Mouse (Mus musculus) retina, postnatal 7 days (tissue): ENCODE measurements around the gene Prmt3.

Experiments used
- DNase-seq: peaks from one replicate; pipeline ENCODE4 v3.0.0-alpha.2; 2012; ENCODE audit warnings: low read depth, low spot score

The Prmt3 gene

DNA sequence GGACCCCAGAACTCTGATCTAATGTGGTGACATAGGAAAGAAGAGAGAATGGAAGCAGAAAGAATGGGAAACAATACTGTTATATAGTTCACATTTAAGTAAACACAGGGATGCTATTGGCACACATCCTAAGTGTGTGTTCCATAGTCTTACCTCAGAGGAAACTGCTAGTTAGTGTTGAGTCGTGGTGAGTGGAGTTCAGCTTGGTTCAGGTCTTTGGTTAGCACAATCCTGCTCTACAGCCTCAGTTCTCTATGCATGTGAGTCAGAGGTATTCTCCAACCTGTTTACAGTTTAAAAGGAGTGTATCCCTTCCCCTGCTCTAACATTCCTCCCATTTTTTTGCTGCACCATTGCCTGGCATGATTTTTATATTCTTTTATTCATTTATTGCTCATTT is 19.0 kb downstream of the Prmt3 start:
- DNase-seq = no peak

DNA sequence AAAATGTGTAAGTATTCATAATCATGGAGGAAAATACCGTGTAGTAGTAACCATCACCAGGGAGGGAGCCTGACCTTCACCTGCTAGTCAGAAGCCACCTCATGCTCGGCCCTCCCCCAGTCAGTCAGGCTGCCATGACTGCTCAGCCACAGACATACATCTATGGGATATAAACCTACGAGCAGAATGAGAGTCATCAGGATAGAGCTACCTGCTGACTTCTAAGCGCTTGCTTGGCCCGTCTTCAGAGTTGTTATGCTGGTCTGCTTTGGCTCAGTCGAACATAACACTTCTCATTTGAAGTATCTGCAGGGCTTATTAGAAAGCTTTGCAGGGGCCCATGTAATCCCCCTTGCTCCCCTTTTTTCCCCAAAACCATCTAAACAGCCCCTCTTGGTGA is 25.4 kb downstream of the Prmt3 start:
- no peak for DNase-seq

DNA sequence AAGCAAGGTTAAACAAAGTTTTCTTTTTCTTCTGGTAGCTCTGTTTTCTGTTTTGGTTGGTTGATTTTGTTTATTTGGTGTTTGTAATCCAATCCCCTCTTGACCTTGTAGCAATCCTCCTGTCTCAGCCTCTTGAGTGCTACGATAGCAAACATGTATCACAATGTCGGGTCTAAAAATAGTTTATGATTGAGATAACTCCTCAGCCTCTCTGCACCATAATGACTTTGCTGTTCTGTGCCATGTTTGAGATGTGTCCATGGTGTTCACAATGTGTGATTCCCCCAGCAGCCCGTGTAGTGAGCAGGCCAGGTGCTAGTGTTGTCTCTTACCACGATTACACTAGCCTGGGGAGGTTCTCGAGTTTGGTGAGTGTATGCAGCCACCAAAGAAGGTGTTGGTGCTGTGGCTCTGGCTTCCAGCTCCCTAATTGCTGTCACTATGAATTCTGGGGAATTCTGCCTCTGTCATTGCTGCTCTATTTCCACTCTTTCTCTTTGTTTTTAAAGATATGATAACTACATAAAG is 26.6 kb downstream of the Prmt3 start:
- no peak for DNase-seq

DNA sequence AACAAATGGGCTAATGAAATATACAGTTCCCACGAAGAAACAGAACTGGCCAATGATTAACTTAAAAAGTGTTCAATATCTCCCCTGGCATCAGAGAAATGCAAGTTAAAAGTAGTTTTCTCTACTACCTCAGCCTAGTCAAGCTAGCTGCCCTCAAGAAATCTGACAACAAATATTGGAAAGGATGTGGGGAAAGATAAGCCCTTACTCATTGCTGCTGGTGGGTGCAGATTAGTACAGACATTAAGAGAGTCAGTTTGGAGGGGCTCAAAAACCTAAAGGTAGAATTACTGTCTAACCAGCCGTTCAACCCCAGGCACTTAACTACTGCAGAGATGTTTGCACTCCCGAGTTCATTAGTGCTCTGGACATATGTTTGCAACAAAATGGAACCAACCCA is 27.5 kb downstream of the Prmt3 start:
- no peak for DNase-seq

DNA sequence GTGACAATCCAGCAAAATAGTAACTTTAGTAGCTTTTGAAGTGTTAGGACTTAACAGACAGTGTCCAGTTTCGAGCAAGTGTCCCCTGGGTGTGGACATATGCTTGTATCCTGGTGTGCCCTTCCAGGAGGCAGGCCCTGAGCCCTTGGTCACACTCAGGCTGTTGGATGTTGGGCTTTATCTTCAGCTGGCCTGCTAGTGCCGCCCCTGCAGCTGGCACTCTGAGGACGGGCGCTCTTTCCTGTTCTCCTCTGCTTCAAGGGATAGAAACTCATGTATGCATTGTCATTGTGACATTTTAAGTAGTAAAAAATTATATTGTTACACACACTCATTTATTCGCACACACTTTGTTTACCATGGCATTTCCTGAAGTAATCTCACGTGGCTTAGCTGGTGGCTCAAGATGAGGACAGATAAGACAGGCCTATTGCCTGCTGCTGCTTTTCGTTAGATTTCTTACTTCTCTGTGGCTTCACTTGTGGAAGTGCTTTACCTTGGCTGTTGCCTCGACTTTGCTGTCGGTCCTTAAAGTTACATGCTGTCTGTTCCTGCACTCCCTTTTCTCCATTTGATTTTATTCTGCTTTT is 29.0 kb downstream of the Prmt3 start:
- DNase-seq = no peak

DNA sequence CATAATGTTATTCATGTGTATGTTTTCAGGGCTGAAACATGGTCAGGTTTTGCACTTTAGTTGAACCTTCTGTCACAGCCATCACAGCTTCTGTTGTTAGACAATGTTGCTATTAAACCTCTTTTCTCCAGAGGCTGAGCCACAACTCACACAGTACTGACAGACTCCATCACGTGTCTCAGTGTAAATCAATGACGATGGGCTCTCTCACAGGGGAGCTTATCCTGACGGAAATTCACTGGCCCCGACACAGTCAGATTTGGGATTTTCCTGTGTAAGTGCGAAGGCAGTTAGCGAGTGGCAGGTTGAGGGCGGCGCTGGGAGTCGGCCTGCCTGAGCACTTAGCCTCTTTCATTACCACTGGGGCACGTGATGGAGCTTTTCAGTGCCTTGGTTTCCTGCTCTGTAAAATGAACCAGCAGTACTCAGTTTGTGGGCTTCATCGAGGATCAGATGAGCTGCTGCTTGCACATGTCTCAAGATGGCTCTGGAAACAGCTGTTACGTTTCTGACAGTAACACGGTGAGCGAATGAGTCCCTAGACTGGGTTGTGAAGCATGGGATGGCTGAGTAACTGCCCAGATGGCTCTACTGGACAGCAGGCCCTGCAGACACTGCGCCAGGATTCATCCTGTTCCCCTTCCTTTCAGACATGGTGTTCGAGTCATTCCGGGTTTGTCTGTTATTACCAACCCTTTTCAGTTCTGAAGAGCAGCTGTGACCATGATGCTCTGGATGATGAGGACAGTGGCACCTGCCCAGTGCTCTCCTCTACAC is 29.9 kb downstream of the Prmt3 start:
- no peak for DNase-seq

DNA sequence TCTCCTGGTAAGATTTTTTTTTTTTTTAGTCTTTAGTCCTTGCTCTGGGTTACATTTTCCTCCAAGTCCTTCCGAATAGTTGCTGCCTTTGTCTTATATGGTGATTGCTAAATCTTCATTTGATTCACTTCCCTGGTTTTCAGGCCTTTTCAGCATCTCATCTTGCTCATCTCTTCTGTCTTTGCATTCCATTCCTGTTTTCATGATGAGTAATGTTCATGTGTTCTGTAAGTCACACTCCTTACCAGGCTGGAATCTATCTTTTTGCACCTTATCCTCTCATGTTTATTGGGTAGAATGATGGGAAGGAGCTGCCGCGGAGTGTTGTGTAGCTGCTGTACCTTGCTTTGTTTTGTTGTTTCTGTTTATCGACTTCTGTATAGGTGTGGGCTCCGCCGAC is 31.0 kb downstream of the Prmt3 start:
- no peak for DNase-seq

DNA sequence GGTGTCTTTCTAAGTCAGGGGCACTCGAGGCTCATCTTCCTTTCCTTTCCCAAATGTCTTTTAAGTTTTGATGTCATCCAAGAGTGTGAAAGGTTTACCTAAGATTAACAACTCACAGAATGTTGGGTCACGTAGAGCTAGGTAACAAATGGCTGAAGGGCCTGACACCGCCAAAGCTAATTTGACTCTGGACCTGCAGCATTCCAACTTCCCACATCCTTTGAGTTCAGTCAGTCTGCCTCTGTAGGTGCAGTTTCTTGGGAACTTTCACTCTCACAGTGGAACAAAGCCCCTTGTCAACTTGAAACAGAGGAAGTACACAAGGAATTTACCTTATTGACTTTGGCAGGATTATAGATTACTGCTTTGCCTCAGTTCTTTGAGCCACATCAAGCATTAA is 31.4 kb downstream of the Prmt3 start:
- DNase-seq = no peak

DNA sequence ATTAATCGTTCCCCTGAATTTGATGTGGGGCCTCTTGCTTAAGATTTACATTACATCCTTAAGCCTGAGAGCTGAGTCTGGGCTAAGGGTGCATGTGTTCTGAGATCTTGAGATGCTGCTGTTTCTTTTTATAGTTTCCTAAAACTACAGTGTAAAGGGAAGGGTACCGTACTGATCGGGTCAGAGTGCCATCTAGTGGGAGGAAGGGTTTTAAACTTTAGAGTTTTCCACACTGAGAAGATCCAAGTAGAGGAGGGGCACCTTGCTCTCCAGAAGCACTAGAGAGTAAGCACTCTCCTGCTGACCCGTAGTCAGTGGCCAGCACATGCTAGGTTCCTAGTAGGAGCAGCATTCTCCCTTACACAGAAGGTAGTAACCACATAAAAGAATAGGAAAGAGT is 33.2 kb downstream of the Prmt3 start:
- no peak for DNase-seq

DNA sequence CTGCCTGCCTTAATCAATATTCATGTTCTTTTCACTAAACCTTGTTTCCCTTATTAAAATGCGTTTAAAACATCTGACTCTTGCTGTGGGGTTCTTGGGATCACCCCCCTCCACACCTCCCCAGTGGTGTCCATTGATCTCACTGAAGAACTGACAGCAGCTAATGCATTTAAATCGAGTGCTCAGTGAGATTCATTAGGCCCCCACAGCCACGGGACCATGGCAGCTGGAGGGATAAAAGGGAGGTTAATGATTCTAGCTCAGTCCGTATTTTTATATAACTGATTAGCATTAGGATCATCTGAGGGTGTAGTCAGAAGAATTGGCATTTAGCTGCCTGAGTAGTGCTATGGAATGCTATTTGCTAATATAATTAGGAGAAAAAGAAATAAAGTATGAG is 41.2 kb downstream of the Prmt3 start:
- no peak for DNase-seq

DNA sequence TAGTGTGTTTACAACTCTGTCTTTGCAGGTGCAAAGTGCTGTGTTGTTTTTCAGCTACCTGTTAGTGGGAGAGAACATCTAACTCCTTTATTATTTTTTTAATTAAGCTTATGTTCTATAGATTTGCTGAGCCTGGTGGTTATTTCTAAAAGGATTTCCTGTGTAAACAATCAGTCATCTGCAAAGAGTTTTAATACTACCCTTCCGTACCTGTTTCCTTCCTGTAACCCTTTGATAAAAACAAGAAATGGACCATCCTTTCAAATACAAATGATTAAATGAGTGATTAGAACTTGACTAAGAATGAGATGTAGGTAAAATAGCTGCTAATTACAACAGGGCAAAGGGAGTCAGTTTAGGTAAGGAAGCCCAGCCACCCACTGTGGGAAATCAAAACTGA is 43.2 kb downstream of the Prmt3 start:
- DNase-seq = no peak

DNA sequence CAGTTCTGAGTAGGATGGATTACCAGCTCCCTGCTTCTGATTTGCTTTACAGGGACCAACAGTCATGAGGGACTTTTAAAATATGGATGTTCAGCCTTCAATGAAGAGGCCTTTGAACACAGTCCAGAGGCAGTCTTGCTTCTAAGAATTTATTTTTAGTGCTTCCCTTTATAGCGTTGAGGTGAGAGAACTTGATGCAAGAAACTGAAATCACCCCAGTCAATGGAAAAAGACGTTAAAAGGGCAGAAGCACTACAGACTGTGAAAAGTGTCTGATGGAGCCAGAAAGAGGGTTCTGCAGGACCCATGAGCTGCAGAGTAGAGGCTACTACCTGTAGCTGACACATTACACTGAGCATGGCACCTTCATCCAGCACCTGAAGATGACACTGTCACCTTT is 43.9 kb downstream of the Prmt3 start:
- DNase-seq = no peak

DNA sequence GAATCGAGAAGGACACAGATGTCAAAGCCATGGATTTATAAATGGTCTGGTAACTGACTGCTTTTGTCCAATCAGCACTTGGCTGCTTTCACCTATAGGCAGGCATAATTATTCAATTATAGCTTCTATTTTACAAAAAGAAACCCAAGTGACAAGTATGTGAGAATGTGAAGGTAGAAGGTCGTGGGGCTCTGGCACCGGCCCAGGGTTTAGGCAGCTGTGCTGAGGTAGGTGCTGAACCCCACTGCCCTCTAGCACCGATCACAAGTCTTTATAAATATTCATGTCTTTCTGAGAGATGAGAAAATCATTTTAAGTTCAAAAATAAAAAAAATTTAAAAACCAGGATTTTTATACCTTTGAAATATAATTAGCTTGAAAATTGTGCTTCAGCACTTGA is 45.4 kb downstream of the Prmt3 start:
- no peak for DNase-seq

DNA sequence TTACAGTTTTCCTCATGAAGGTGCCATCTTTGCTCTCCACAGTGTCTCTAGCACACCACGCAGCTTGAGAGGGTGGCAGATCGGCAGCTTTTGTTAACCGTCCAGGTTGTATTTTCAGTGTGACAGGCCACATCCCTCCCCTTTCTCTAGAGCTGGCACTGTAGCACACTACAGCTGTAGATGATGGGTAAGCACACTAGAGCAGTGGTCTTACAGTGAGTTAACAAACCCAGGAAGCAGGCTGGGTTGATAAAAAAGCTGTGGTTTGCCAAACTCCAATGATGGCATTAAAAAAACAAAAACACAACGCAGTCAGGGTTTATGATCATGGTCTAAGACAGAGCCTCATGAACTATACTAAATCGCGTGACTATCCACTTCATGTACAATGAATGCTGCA is 45.9 kb downstream of the Prmt3 start:
- DNase-seq = no peak

DNA sequence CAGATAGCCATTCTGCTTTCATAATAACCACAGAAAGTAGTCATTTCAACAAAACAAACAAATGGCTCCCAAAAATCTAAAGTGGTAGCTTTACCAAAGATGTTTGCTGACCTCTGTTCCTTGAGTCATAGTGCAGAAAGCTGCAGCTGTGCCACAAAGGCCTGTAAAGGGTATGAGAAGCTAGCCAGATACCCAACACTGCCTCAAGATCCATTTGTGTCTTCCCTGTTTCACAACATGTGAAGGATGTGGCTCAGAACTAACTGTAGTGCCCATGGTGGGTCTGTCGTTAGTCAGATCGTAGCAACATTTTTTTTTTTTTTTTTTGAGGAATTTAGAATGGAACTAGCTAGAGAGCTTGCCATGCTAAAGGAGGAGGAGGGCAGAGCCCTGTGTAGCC is 46.4 kb downstream of the Prmt3 start:
- DNase-seq = no peak

DNA sequence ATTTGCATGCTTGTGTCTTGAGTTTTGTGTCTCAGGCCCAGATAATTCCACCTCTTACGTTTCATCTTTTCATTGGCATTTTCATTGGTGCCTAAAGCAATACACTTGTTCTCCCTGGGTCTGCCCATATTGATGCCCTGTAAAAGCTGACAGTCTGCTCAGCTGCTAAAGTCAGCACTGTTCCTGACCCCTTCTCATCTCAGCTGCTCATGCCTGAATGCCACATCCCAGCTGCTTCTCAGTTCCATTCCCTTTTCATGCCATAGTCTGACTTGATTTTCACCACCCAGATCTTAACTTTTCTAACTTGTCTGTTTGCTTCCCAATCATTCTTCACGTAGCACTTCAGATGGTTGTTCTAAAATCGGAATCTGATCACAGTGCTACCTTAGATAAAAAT is 47.3 kb downstream of the Prmt3 start:
- no peak for DNase-seq

DNA sequence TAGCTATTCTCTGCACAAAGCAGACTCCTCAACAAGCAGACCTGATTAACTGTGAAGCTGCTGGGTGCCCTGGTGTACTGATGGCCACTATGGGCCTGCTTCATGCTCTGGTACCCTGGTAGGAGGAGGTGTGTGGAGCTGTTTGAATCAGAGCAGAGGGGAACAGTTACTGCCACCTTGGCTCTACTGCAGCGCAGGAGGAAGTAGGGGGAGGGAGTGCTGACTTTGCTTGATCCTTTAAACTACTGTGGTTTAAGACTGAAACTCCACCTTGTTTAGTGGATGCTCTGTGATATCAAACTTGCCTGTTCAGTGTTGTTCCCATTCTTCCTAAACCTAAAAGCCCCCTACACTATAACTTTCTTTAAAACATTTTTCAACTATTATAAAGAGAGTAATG is 49.8 kb downstream of the Prmt3 start:
- no peak for DNase-seq

DNA sequence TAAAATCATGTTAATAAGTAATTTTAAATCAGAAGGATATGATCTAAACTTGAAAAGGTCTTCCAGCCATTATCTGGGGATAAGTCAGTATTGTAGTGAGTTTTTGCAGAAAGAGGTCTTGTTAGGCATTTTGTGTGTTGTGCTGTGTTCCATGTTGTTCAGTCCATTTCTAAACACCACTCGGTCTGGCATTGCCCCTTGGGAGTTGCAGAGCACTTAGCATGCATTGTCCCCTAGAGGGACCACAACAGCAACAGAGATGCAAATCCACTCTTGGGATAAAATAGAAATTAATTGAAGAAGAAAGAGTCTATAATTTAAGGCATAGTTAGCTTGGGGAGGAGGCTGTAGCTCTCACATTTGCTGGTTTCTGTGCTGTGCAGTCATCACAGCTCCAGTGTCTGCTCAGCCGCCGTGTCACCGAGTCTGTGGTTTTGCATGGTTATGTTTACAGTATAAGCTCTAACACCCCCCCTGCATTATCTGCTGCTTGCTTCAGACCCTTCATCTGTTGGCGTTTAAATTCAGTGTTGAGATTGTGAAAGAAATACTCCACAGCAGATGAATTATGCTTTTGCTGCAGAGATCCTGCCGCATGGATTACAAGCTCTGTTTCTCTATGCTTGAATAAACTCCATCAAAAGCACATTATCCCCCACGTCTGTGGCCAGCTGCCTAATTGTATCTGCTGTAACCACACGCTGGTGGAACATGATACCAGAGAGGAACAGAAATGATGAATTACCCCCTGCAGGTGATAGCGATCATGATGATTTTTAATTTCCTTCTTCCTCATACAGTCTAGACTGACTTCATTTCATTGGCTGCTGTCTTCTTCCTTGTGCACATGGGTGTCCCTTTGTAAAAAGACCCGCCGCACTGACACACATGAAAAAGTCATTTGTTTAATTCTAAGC is 64.5 kb downstream of the Prmt3 start:
- peak; percentile 13 for DNase-seq

DNA sequence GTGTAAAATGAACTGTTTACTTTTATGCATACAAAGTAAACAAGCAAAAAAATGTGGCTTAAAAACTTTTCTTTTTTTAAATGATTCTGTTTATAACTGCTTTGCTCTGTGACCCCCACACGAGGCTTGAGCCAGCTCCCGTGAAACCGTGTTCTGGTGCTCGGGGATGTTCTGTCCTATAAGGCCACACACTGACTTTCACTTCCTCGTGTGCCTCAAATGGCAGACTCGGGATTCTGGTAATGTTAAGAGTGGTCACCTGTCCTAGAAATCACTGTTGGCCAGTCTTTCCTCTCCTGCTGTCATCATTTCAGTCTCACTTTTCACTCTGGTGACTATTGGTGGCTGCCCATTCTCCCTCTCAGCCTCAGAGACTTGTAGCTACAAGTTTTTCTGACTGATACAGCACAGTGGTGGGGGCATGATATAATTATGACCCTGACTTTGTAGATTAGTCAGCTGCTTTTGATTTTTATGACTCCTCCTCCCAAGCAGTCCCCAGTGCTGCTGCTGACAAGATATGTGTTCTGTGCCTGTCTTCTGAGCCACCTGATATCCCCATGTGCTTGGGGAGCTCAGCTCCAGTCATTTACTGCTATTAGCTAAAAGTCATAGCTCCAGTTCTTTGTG is 65.3 kb downstream of the Prmt3 start:
- DNase-seq = no peak

DNA sequence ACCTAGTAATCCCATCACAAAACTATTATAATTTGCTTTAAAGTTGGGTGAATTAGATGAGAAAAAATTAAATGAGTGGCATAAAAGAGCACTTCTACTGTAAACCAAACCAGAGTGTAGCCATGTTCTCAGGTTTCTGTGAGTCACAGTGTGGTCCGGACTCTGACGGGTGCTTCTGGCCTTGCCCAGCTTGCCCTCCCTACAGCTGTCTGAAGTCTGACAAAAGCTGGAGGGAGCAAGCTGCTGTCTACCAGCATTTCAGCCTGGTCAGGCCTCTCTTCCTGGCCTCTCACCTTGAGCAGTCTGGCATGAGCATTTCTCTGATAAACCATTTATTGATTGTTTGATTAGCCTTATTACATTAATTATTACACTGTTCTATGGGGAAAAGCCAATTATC is 69.8 kb downstream of the Prmt3 start:
- DNase-seq = no peak

DNA sequence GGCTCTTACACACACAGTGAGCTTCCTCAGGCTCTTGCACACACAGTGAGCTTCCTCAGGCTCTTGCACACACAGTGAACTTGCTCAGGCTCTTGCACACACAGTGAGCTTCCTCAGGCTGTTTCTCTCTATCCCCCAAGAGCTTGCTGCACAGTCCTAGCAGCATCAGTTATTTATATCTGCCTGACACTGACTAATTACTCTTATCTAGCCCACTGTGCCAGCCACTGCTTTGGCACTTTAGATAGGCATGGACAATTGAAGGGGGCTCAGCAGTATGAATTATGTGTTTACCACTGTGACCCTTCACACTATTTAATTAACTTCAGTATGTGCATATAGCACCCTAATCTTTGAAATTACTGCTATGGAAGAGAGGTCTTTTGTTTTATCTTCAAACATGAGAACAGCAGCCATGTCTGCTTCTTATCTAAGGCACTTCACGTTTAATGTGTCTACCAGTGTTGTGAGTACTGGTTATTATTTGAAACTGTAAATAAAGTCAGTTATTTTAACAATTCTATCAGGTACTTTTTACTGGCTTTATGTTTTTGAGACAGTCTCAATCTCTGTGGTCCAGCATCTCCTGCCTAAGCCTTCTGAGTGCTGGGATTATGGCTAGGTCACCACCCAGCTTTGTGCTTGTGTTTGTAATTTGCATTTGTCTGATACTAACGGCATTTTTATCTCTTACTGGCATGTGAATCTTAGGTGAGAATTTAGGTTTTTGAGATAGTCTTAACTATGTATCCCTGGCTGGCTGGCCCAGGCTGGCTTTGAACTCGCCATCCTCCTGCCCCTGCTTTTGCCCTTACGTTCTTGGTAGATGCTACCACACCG is 75.4 kb downstream of the Prmt3 start:
- DNase-seq = no peak
